Mouse (Mus musculus) ovary, adult 18-20 months (tissue): ENCODE results near the gene Gba2.

Source experiments
- DNase-seq: peaks from one replicate; pipeline ENCODE4 v3.0.0; 2022; ENCODE audit warnings: low spot score, mixed read lengths

The Gba2 gene

GRCm38 (mm10) chr4:43581381-43581780 lies 2.7 kb upstream of the Gba2 start:
- DNase-seq = no peak

- DNase-seq = no peak
Observed at GRCm38 (mm10) chr4:43580721-43581120, 2.0 kb upstream of the Gba2 start.

- DNase-seq = no peak
Observed at GRCm38 (mm10) chr4:43579731-43580130, 1.1 kb upstream of the Gba2 start.

- no peak for DNase-seq
Observed at GRCm38 (mm10) chr4:43579256-43579655, 583 bp upstream of the Gba2 start.

- no peak for DNase-seq
Observed at GRCm38 (mm10) chr4:43577237-43577881, 1.3 kb downstream of the Gba2 start.

GRCm38 (mm10) chr4:43575356-43575755 lies 3.3 kb downstream of the Gba2 start:
- DNase-seq = no peak

- DNase-seq = no peak
Observed at GRCm38 (mm10) chr4:43573561-43573960, 5.1 kb downstream of the Gba2 start.

GRCm38 (mm10) chr4:43571395-43572045 lies 7.2 kb downstream of the Gba2 start:
- DNase-seq = no peak

- DNase-seq = no peak
Observed at GRCm38 (mm10) chr4:43567140-43567539, 11.5 kb downstream of the Gba2 start.

GRCm38 (mm10) chr4:43564231-43564630 lies 14.4 kb downstream of the Gba2 start:
- no peak for DNase-seq

GRCm38 (mm10) chr4:43563601-43563875 lies 15.1 kb downstream of the Gba2 start:
- no peak for DNase-seq

- no peak for DNase-seq
Observed at GRCm38 (mm10) chr4:43562769-43563600, 15.7 kb downstream of the Gba2 start.

- DNase-seq = peak; percentile 92
Observed at GRCm38 (mm10) chr4:43561997-43562768, 16.5 kb downstream of the Gba2 start, which contains the start of the genes Creb3 and Tln1. TSS of gene Creb3 (plus strand) at chr4:43562332. TSS of gene Tln1 (minus strand) at chr4:43562691.

- no peak for DNase-seq
Observed at GRCm38 (mm10) chr4:43561436-43561996, 17.2 kb downstream of the Gba2 start.

- no peak for DNase-seq
Observed at GRCm38 (mm10) chr4:43560976-43561375, 17.7 kb downstream of the Gba2 start.

- no peak for DNase-seq
Observed at GRCm38 (mm10) chr4:43560243-43560611, 18.4 kb downstream of the Gba2 start.

GRCm38 (mm10) chr4:43559519-43560242 lies 19.0 kb downstream of the Gba2 start:
- DNase-seq = no peak

GRCm38 (mm10) chr4:43558631-43559356 lies 19.9 kb downstream of the Gba2 start:
- DNase-seq = peak; percentile 67

GRCm38 (mm10) chr4:43558028-43558630 lies 20.5 kb downstream of the Gba2 start:
- peak; percentile 37 for DNase-seq

- no peak for DNase-seq
Observed at GRCm38 (mm10) chr4:43555926-43556325, 22.7 kb downstream of the Gba2 start.
